Mouse (Mus musculus): ENCODE measurements around the gene Otub1.

Gene Otub1

DNA sequence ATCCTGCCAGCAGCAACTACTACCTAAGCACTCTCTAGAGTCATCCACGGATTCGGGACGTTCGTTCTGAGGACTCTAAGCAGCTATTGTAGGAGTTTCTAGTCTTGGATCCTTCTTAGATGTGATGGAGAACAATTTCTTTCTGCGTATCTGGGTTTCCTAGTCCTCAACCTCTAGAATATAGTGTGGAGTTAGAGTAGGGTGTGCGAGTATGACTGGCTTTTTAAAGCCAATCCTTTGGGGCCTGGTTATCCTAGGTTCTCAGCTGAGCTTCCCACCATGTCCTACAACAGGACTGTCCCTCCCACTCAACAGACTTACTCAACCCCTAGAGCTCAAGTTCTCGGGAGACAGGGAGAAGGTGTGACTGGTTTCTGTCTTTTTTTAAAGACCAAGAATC is 790 bp downstream of the Otub1 start:
- DNase-seq = no peak

DNA sequence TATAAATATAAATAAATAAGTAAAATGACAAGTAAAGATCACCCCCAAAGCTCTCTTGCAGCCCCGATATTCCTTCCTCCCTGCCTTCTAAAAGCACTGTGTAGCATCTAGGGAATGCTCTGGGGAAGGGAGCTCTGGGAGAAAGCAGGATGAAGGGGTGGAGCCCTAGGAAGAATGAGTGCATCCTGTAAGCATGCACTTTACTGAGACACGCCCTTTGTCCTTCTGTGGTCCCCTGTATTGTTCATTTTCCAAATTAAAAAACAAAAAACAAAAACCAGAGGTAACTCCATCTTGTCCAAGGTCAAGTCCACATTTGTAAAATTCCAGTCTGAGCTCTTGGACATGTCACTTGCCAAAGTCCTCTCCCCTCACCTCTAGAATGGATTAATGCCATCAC is 1.2 kb downstream of the Otub1 start:
- DNase-seq = no peak

DNA sequence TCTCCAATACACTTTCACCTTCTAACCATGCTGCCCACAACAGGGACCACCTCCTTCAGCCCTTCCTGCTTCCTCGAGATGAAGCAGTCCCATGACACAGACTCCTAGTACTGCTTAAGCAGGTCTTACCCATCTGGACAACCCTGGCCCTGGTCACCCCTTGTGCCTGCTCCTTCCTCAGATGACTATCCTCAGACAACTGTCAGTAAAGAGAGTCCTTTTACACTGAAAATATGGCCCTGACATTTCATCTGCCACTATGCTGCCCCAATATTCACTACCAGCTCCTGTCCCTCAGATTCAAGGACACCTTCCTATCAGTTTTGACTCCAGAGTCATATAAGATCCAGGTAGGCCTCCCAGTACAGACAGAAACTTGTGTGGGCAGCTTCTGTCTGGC is 5.7 kb downstream of the Otub1 start:
- DNase-seq = no peak

DNA sequence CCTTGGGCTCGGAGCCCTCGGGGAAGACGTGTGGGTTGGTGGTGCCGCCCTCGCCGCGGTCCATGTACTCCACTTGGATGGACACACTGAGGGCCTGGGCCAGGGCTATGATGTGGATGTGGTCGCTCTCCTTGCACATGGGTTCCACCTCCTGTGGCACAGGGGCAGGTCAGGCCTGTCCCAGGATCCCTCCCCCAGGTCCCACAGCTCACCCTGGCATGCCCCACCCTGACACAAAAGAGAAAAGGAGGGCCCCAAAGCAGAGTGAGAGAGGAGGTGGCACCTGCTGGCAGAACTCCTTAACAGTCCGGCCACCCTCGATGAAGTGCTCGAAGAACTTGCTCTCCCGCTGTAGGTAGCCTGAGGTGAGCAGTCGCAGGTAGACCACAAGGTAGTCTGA is 7.0 kb downstream of the Otub1 start:
- DNase-seq = no peak

DNA sequence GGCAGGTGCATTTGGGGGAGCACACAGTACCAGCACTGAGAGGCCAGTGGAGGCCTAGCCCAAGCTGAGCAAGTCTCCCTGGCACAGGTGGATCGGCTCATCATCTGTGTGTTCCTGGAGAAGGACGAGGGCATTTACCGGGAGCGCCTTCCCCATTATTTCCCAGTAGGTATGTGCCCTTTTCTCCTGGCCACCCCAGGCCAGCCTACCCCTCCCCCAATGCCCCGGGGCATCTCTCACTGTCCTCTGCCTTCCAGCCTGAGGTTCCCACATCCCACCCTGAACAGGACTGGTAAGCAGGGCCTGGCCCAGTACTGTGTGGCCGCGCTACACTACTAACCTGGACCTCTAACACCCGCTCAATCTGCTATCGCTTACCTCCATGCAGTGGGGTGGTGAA is 8.7 kb downstream of the Otub1 start:
- DNase-seq = no peak

DNA sequence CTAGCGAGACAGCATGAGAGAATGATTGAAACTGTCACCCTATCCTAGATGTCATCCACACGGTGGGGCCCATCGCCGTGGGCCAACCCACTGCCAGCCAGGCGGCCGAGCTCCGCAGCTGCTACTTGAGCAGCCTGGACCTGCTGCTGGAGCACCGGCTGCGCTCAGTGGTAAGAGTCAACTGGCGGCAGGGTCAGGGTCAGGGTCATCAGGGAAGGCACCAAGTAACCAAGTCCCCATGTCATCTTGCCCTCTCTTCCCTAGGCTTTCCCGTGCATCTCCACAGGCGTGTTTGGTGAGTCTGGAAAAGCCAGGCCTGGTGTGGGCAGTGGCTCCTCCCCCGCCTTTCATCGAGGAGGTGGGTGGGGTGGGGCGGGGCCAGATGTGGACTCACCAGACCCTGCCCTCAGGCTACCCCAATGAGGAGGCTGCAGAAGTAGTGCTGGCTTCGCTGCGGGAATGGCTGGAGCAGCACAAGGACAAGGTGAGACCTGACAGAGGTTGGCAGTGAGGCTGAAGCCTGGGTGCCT is 9.3 kb downstream of the Otub1 start:
- DNase-seq = peak; percentile 50

DNA sequence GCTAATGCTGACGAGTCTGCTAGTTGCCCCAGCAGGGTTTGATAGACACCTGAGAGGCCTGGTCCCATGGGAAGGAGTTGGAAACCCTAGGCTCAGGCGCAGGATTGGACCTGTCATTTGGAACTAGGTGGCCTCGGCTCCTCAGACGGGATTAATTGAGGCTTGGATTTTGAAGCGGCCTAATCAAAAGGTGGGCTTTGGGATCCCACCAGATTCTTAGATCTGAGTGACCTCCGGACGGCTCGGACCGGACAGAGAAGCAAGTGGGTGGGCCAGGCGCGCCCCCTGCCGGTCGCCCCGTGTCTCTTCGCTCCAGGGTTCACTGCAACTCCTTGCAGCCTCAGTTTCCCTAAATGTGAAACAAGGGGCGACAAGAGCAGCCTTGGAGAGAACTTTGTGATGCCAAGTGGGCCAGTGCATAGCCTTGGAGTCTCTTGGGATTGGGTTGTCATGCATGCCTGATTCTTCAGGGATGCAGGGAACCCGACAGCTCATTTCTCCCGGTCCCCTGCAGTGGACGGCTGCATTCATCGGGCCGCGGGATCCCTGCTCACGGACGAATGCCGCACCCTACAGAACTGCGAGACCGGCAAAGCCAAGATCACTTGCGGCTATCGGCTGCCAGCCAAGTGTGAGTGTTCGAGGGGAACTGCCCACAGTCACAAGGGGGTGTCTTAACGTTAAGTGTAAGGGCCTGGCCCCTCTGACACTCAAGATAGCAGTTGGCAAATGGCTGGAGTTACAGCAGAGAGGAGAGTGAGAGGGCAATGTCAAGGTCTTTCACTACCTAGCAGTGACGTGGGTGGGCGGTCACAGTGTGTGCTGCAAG is 10.0 kb downstream of the Otub1 start:
- peak; percentile 74 for DNase-seq

DNA sequence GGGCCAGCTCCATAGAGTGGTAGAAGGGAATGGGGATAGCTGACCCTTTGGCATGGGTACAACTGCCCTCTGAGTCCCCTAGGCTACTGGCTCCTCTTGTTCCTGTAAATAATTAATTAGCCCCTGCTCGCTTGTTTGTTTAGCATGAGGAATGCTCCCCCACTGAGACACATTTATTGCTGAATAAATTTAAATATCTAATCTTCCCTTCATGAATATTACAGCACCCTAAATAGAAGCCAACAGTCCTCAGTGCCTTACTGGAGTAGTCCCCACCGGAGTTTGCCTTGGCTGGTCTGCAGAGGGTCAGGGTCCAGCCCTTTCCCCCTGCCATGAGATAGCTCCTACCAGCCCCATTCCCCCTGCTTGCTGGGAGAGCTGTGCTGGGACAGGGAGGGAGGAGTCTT is 13.6 kb downstream of the Otub1 start:
- DNase-seq = no peak

DNA sequence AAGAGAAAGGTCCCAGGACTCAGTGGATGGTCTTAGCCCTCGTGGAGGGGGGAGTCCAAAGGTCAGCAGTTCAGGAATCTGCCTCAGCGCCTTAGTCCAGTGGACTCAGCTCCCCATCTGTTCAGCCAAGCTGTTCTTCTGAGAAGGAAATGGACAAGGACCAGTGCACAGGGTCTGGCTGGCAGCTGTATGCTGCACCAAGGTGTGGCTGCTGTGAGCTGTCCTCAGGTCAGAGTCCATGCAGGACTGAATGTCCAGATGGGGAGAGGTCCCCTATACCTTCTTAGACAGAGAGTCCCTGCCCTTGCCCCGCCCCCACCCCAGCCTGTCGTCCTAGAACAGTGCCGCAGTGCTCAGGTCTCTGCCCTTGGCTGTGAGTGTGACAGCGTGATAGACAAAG is 14.5 kb downstream of the Otub1 start:
- no peak for DNase-seq

DNA sequence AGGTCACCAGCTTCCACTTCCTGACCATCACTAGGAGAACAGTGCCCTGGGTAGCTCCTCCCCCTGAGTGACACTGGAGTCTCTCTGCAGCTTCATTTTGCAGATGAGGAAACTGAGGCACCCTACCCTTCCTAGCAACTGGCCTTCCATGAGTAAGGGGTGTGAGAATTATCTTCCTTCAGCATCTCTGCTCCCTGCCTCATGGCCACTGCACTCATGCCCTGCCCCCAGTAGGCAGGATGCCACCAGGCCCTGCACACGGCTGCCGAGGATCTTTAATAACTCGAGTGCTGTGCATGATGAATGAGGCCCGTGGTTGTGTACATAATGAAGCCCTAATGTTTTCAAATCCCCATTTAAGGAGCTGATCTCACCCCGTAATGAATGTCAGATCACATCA is 15.1 kb downstream of the Otub1 start:
- DNase-seq = no peak

DNA sequence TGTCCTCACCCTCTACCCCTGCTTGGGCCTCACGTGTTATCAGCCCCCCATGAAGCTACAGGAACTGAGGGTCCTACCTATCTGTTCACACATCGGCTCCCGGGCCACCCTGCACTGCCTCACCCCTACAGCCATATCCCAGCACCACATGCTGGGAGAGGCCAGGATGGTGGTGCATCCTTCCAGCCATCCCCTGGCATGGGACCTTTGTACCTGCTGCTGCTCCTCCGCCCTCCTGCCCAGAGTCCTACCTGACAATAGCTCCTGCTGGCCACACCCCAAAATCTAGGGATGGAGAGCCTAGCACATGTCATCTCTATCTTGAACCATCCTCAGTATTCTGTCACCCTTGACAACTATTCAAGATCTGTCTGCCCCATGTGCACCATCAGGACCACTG is 17.1 kb downstream of the Otub1 start:
- DNase-seq = no peak

DNA sequence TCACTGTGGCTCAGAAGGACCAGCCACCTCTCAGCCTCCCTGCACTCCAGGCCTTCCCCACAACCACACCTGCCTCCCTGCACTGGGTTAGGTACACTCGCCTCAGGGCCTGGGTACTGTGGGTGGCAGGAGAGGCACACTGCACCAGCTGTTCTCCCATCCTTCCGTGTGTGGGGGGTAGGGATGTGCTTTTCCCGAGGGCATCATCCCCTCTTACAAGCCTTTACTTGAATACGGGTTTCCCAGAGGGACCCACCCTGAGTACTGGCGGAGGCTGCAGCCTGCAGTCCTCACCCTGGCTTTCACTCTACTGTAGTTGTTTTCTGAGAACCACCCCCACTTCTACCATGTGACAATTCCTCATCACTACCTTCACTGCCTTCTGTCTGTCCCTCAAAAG is 19.0 kb downstream of the Otub1 start:
- DNase-seq = no peak

DNA sequence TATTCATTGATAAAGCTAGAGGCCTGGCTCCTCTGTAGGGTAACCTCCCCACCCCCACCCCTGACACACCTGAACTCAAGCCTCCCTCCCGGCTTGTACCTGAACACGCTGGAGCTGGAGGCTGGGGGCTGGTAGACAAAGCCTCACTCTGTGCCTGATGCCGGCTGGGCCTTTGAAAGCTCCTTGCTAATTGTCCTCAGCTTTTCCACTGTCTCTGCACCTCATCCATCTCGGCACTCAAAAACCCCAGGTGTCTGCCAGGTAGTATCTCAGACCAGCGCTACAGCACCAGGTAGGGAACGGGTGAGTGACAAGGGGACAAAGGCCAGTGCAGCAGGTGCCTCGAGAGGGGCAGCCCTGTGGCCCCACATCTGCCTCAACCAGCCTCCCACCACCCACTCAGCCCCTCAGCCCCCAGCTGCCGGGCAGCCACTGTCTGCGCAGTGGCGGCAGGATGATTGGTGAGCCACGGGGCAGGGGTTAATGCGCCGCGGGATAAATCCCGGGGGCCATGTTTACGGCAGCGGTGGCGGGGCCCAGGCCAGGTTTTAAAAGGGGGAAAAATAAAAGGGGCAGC is 20.3 kb downstream of the Otub1 start:
- DNase-seq = peak; percentile 42

DNA sequence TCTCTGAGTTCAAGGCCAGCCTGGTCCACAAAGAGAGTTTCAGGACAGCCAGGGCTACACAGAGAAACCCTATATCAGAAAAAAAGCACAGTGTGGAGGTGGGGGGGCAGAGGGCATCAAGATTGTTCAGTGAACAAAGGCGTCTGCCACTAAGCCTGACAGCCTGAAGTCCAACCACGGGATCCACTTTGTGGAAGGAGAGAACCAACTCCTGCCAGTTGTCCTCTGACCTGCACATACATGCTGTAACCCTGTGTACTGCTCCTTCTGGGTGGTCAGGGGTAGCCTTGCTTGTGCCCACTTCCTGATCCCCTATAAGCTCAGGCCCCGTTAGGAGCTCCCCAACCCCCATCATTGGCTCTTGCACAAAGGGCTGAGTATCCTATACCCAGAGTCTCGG is 21.1 kb downstream of the Otub1 start:
- DNase-seq = no peak

DNA sequence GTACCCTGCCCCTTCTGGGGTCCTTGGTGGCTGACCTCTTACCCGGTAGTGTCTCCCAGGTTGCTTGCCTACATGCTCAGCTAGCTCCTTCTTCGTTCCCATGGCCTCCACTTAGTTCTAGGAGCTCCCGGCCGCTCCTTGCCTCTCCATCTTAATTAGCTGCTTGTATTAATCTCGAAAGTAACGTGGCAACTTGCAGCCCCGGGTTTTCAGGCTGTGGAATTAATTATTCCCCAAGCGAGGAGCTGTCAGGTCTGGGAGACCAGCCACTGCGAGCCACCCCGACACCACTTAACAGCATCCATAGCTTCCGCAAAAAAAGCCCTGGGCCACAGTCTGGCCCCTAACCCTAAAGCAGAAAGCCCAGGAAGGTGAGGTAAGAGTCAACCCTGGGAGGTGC is 22.7 kb downstream of the Otub1 start:
- peak; percentile 52 for DNase-seq

DNA sequence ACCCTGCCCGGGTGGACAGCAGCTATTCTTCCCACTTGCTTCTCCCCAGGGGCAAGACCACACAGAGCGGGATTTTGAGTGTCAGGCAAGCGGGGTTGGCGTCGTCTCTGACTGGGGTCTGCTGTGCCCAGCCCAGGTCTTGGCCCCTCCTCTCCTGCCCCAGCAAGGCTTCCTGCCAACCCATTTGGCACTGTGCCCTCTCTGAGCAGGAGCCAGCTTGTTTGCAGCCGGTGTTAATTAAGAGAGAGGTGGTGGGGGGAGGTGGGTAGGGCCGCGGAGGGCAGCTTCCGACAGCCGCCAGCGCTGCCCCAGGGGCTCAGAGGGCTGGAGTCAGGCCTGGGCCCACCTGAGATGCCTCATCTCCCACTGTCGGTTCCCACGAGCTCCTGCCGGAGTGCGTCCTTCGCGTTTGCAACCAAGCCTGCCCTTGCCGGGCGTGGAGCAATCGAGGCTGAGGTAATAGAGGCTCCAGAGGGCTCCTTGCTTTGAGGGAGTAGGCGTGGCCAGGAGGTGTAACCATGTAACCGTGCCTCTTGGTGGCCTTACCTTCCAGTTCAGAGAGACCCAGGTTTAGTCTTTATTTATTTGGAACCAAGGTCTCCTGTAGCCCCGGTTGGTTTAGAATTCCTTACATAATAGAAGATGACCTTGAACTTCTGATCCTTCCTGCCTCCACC is 23.7 kb downstream of the Otub1 start:
- DNase-seq = peak; percentile 98

DNA sequence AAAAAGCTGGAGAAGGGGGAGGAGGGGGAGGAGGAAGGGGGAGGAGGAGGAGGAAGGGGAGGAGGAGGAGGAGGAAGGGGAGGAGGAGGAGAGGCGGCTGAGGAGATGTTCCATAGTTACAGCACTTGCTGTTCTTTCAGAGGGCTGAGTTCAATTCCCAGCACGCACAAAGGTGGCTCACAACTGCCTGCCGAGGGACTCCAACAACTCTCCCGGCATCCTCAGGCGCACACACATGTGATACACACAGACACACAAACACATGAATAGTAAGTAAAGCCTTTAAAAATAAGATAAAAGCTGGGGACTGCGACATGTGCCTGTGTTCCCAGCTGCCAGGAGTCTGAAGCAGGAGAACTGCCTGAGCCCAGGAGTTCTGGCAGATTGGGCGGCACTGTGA is 24.6 kb downstream of the Otub1 start:
- DNase-seq = no peak

DNA sequence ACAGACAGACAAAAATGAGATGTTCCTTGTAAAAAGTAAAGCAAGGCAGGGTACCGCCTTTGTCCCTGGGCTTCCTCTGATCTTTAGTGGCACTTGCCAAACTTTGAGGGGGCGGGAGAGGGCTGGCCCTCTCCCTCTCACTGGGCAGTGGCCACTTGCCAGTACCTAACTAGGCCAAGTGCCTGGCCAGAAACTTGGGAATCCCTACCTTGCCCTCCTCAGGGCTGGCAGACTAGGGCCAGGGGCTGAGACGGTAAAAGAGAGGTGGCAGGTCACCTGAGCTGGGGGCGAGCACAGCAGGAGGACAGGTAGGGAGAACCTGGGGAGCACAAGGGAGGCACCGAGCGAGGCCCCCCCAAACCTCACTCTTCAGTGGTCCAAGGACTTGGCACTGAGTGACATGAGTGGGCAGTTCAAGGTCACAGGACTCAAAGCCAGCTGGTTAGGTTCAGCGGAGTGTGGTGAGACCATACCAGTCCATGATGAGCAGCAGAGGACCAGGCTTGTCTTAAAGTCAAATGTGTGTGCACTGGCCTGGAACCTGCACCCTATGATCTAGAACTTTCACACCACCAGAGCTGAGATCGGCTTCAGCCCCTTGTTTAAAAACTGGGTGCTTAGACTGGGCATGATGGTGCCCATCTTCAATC is 25.2 kb downstream of the Otub1 start:
- no peak for DNase-seq

DNA sequence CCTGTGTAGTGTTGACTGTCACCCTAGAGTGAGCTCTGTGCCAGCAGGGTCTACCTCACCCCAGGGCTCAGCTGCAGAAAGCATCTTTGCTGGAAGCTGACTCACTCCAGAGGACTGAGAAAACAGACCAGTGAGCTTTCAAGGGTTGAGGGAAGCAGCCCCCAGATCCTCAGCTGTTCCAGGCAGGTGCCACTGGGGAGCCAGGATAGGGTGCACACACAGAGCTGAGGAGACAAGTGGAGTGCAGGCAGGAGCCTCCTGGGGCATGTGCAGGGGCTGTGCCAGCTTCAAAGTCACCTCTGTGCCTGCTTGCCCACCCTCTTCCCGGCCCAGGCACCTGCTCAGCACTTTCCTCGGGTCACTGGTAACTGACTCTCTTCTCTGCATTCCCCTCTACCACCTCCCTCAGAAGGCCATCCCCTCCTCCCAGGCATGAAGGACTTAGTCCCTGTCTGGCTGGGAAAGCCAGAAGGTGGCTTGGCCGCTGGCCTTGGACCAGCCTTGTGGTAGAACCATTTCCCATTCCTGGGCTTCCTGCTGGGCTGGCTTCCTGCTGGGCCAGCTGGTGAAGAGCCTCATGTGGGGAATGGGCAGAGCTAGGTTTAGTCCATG is 27.2 kb downstream of the Otub1 start:
- DNase-seq = no peak

DNA sequence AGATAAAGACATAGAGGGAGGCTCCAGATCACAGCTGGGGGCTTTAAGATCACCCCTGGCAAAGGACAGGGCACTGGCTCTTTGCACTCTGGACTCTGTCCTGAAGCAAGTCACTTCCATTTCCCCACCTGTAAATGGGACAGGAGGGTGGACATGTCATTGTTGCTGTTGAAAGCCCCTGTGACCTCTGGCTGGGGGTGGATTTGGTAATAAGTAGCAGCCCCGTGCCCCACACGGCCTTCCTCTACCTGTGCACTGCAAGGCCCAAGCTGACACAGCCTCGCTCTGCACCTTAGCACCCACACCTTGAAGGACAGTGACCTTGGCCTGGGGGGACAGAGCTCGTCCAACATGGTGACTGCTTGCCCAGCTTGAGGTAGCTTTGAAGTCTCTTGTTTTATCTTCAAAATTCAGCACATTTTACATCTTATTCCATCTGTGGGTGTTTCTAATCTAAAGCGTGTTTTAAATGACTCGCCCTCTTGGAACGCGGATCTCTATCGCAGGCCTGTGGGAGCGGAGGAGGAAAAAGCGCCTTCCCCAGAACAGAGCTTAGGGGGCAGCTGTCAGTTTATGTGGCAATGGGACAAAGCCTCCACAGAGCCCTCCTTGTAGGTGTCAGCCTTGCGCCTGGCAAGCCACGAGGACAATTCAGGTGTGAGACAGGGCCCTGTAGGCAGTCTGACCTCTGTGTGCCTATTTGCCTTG is 28.2 kb downstream of the Otub1 start:
- DNase-seq = no peak

DNA sequence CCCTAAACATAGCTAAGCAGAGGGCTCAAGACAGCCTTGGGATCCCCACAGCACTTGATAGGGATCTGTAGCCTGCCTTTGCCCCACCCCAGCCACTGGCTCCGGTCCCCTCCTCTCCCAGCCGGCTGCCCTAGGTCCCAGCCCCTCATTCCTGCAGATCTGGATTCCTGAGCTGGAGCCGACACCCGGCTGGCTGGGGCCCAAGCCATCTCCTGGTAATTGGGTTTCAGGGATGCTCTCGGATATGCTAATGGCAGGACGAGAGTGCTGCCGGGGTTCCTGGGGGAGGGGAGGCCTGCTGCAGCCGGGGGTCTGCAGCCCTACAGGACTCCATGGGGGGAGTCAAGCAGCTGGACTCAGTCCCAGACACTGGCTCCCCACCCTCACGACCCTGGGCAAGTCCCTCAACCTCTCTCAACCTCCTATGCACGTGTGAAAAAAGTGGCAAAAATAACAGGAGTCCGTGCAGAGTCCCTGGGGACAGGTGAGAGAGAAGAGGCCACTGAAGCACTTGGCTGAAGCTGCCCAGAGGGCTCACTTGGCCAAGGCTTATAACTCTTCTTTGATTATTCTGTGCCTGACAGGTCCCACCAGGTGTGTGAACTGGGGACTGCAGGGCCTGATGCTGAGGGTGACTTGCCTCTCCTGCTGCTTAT is 29.9 kb downstream of the Otub1 start:
- peak; percentile 88 for DNase-seq
